Comparison of ENCODE assay signal across 1 mouse cellular context in genomic region chr3:96284457-96284856, GRCm38 (mm10).
A peak's percentile ranks its signal among the peaks of the same experiment; 100 is the strongest.
TF ChIP-seq lines count a peak whose summit lies in the region.

No protein-coding gene starts in this region.

TF ChIP-seq in CH12.LX, 34 proteins besides CTCF, POLR2A, EP300 and RAD21 (continued from another document):
- no peak for TF ChIP-seq TCF12 (IDR thresholded peaks at IDR 0.05; ENCODE audit: low read depth, low read length)
- no peak for TF ChIP-seq MAFK (IDR thresholded peaks at IDR 0.05; ENCODE audit: insufficient replicate concordance, low read length)
- TF ChIP-seq ETS1 (conservative IDR thresholded peaks at IDR 0.05; ENCODE audit: low read depth, low read length), result no peak
- no peak for TF ChIP-seq ZMIZ1 (IDR thresholded peaks at IDR 0.05; ENCODE audit: low read depth, low read length)
- TF ChIP-seq ZC3H11A (IDR thresholded peaks at IDR 0.05; ENCODE audit: low read depth, low read length), result no peak
- TF ChIP-seq SIN3A (IDR thresholded peaks at IDR 0.05; ENCODE audit: low read length), result 0 out of 2 replicates have a peak, but pooled peaks have one; percentile 46
- no peak for TF ChIP-seq CHD2 (IDR thresholded peaks at IDR 0.05; ENCODE audit: low read length)
- TF ChIP-seq MXI1 (IDR thresholded peaks at IDR 0.05; ENCODE audit: low read depth, low read length), result no peak
- TF ChIP-seq BHLHE40 (IDR thresholded peaks at IDR 0.05; ENCODE audit: low read depth, low read length), result no peak
- TF ChIP-seq KAT2A (IDR thresholded peaks at IDR 0.05; ENCODE audit: insufficient replicate concordance, low read length), result no peak
- TF ChIP-seq MEF2A (IDR thresholded peaks at IDR 0.05; ENCODE audit: borderline replicate concordance, low read depth, low read length), result no peak
- no peak for TF ChIP-seq RCOR1 (conservative IDR thresholded peaks at IDR 0.05; ENCODE audit: low read depth, low read length)
